Mouse (Mus musculus) spleen, adult 2 months (tissue): ENCODE results near the gene Elp6. TPM values are rescaled to one million over a fixed set of nuclear protein-coding genes. Genes with fewer than 3 reads are reported as not detected.

Experiments used
- DNase-seq, 2 experiments: peaks; one replicate each; pipeline versions ENCODE4 v3.0.0 to v3.0.0-alpha.2; 2012 to 2021; ENCODE audit warnings: low spot score in 2 of 2, low read depth in 1 of 2
- H3K27ac ChIP-seq: fragments of 200-500 bp; 2 replicates; pipeline ENCODE4 v1.5.1; 2012; ENCODE audit warnings: low read length, inconsistent platforms; ENCODE audit not compliant: insufficient read depth
- H3K27me3 ChIP-seq: fragments of 200-500 bp; 2 replicates; pipeline ENCODE4 v1.6.1; 2012; ENCODE audit warnings: mild to moderate bottlenecking, moderate library complexity, low read length, inconsistent platforms; ENCODE audit not compliant: control insufficient read depth, insufficient read depth
- H3K36me3 ChIP-seq: fragments of 200-500 bp; 2 replicates; pipeline ENCODE4 v1.6.1; 2012; ENCODE audit warnings: mild to moderate bottlenecking, low read length, inconsistent platforms; ENCODE audit not compliant: control insufficient read depth, insufficient read depth
- H3K4me1 ChIP-seq: fragments of 200-500 bp; 2 replicates; pipeline ENCODE4 v1.6.1; 2011; ENCODE audit warnings: inconsistent platforms; ENCODE audit not compliant: control insufficient read depth, insufficient read depth, insufficient read length
- H3K4me3 ChIP-seq: fragments of 200-500 bp; 2 replicates; pipeline ENCODE4 v1.5.1; 2011; ENCODE audit warnings: mild to moderate bottlenecking, inconsistent platforms; ENCODE audit not compliant: insufficient read depth, insufficient read length; ENCODE audit errors: extremely low read depth
- CTCF ChIP-seq: fragments of 200-500 bp; IDR thresholded peaks from 2 replicates; pipeline ENCODE4 v1.5.1; 2011; ENCODE audit warnings: mild to moderate bottlenecking, inconsistent platforms; ENCODE audit not compliant: insufficient read depth, insufficient read length, insufficient replicate concordance; ENCODE audit errors: extremely low read depth
- POLR2A ChIP-seq: fragments of 200-500 bp; IDR thresholded peaks from 2 replicates; pipeline ENCODE4 v1.6.1; 2011; ENCODE audit warnings: low read depth, low read length, inconsistent platforms
- WGBS: fragments of 180-500 bp; shearing (Covaris S2); methylation state at CpG from one replicate; pipeline ENCODE4 v1.1.7; 2018; 5-methylcytosine and 5-hydroxymethylcytosine counted together
- polyA plus RNA-seq: library from polyadenylated mRNA; depleted of rRNA; stranded (reverse); fragments of >200 nt; gene quantifications from 2 replicates; pipeline ENCODE4 v1.2.3, GENCODE M21; 2012; rRNA removed

The Elp6 gene
- 8.0 and 9.4 TPM in 2 replicates for polyA plus RNA-seq

- DNase-seq: peak; percentile 83 to 87
Measured at GRCm38 (mm10) chr9:110304969-110305651, at the start of gene Elp6. Gene Elp6, plus strand, starts transcription at chr9:110305173.

GRCm38 (mm10) chr9:110255407-110256019 lies 49.5 kb upstream of the Elp6 start:
- no peaks in the 10 kb centered on the region for H3K27me3 ChIP-seq
- no peak overlapping the region for H3K4me3 ChIP-seq
- H3K36me3 ChIP-seq: no peaks in the 10 kb centered on the region
- no peak for TF ChIP-seq POLR2A
- TF ChIP-seq CTCF: no peak
- no peaks in the 10 kb centered on the region for H3K4me1 ChIP-seq
- WGBS: 81% methylated on average over 15 of the region's 15 CpGs
- DNase-seq: no peak
- no peak overlapping the region for H3K27ac ChIP-seq

More at GRCm38 (mm10) chr9:110304969-110305651, at the start of gene Elp6:
- WGBS: under 1% methylated on average over 46 of the region's 46 CpGs
- Histone ChIP-seq H3K36me3 (0 out of 2 replicates have a peak, but pooled peaks cover 1% of the 10 kb centered on the region), H3K27me3 (no peaks in the 10 kb centered on the region), H3K4me1 (peaks cover 3% of the 10 kb centered on the region; the same call in 1 of the 2 replicates), H3K27ac (peak within 1 kb of the TSS; percentile 89), H3K4me3 (peak within 1 kb of the TSS; percentile 64)
- TF ChIP-seq POLR2A (peak; percentile 86), CTCF (no peak)

- Histone ChIP-seq H3K27ac (no peak overlapping the region), H3K4me1 (no peaks in the 10 kb centered on the region), H3K36me3 (no peaks in the 10 kb centered on the region), H3K27me3 (no peaks in the 10 kb centered on the region), H3K4me3 (no peak overlapping the region)
- TF ChIP-seq CTCF: no peak
- TF ChIP-seq POLR2A: no peak
- WGBS: 68% methylated on average over 6 of the region's 6 CpGs
- DNase-seq: no peak
Measured at GRCm38 (mm10) chr9:110258646-110259045, 46.3 kb upstream of the Elp6 start.

DNA sequence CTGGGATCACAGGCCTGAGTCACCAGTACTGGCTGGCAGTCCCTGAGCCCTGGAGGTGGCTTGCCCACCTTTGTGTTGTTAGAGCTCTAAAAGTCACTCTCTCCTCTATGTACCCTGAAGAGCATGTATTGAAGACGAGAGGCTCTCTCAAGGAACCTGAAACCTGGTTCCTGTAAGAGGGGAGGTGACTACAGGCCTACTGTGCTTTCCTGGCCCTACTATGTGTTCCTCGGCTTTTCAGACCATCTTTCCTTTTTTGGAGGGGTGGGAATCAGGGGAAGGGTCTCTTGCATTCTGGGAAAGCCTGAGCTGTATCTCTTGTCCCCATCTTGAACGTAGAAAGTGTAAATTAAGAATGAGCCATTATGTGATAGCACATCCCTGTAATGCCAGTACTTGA lies 45.9 kb upstream of the Elp6 start:
- Histone ChIP-seq H3K27ac (no peak overlapping the region), H3K36me3 (no peaks in the 10 kb centered on the region), H3K4me1 (no peaks in the 10 kb centered on the region), H3K4me3 (no peak overlapping the region), H3K27me3 (no peaks in the 10 kb centered on the region)
- no peak for TF ChIP-seq POLR2A
- TF ChIP-seq CTCF: no peak
- no peak for DNase-seq
- 78% methylated on average over 3 of the region's 3 CpGs for WGBS

DNA sequence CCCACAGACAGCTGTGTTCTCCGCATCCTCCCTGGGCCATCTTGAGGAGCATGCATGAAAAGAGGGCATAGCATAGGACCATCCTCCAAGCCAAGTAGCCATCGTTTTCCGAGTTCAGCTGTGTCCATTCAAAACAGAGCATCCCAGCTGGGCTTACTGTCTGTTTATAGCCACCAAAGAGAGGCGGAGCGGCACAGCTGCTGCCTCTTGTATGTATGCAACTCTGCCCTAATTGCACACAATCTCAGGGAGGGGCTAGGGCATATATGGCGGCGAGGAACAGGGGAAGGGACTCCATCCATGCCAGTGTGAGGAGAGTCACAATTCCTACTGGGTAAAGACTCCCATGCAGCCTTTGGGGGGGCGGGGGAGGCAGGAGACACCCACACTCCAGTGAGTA lies 41.8 kb upstream of the Elp6 start:
- DNase-seq: no peak
- Histone ChIP-seq H3K27ac (no peak overlapping the region), H3K27me3 (no peaks in the 10 kb centered on the region), H3K4me1 (no peaks in the 10 kb centered on the region), H3K4me3 (no peak overlapping the region), H3K36me3 (no peaks in the 10 kb centered on the region)
- TF ChIP-seq POLR2A (no peak), CTCF (no peak)
- WGBS: 92% methylated on average over 8 of the region's 8 CpGs

- H3K36me3 ChIP-seq: no peaks in the 10 kb centered on the region
- no peak overlapping the region for H3K27ac ChIP-seq
- no peak overlapping the region for H3K4me3 ChIP-seq
- no peaks in the 10 kb centered on the region for H3K27me3 ChIP-seq
- TF ChIP-seq POLR2A (no peak), CTCF (no peak)
- no peaks in the 10 kb centered on the region for H3K4me1 ChIP-seq
- no peak for DNase-seq
- WGBS: 94% methylated on average over 9 of the region's 9 CpGs
Measured at GRCm38 (mm10) chr9:110264991-110265390, 40.0 kb upstream of the Elp6 start.

GRCm38 (mm10) chr9:110268416-110268815 lies 36.6 kb upstream of the Elp6 start:
- H3K36me3 ChIP-seq: no peaks in the 10 kb centered on the region
- H3K27me3 ChIP-seq: no peaks in the 10 kb centered on the region
- 93% methylated on average over 10 of the region's 10 CpGs for WGBS
- TF ChIP-seq CTCF (no peak), POLR2A (no peak)
- H3K4me1 ChIP-seq: no peaks in the 10 kb centered on the region
- DNase-seq: no peak
- H3K4me3 ChIP-seq: no peak overlapping the region
- H3K27ac ChIP-seq: no peak overlapping the region
